Mouse (Mus musculus) urinary bladder, postnatal 10 days (tissue): ENCODE measurements at regions not wholly inside any gene's neighbourhood (a gene's known extent, or its start where the extent isn't known, plus 50 kb on each side); places are given as distances from the start of the nearest gene placed in this dataset.

ENCODE experiments used
- DNase-seq: peaks from one replicate; pipeline ENCODE4 v3.0.0; 2022; ENCODE audit warnings: low spot score

- no peak for DNase-seq
These were observed 57.7 kb downstream of the Rpl14 start for GRCm38 (mm10) chr9:120628794-120629560.

DNA sequence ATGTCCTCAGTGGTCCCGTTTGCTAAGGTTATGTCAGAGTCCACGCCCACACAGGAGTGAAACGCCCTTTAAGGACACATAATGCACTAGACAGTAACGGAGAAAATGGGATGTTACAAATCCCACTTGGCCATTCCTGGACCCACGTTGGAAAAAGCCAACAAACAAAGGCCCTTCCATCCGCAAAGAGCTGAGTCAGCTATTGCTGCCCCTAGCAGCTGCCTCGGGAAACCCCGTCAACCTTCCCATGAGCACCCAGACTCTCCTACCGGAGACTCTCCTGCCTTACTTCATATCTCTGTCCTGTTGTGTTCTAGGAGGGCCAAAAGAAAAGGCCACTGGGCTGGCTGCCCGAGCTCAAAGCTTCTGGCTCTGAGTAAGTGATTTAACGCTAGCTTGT lies 58.4 kb downstream of the Rpl14 start:
- DNase-seq: no peak

DNA sequence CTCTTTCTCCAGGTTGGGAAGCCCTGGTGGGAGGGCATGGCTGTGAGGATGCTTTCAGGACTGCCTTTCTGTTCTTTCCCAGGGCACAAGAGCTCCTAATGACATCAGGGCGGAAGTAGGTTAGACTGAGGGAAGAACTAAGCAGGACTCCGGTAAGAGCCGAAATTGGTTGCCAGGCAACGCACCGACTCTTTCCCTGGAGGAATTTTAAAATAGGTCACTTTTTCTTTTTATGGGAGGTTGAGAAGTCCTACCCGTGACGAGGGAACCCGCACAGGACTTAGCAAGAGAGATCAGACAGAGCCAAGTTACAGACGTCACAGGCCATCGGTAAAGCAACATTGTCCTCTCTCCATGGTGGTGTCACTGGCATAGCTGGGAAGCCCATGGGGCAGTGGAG lies 61.6 kb downstream of the Rpl14 start:
- no peak for DNase-seq

DNA sequence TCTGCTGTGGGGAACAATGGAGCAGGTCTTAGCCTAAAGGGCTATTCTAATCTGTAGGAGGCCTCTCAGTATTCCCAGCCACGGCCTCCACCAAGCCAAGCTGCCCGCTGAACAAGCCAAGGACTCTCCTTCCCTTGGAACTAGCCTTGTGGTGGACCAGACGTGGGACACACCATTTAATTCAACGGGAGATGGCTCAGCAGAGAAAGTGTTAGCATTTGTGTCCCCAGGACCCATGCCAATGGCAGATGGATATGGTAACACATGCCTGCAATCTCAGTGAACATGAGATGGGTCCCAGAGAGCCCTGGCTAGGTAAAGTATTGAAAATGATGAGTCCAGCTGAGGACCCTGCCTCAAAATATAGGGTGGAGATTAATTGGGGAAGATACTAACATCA lies 71.4 kb downstream of the Rpl14 start:
- DNase-seq: no peak

GRCm38 (mm10) chr9:120643371-120643770 lies 72.1 kb downstream of the Rpl14 start:
- DNase-seq: no peak

DNA sequence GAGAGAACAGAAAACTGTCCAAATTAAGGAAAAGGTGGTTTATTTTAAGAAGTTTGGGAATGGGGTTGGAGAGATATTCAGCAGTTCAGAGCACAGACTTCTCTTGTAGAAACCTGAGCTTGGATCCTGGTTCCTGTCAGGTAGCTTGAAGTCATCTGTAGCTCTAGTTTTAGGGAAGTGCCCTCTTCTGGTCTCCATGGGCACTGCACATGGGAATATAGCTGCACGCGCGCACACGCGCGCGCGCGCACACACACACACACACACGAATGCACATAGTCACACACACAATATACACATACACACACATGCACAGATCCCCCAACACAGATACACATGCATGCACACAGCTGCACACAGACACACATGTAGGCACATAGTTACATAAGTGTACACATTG lies 74.5 kb downstream of the Rpl14 start:
- DNase-seq: no peak

GRCm38 (mm10) chr9:120646806-120647667 lies 75.8 kb downstream of the Rpl14 start:
- DNase-seq: no peak

DNA sequence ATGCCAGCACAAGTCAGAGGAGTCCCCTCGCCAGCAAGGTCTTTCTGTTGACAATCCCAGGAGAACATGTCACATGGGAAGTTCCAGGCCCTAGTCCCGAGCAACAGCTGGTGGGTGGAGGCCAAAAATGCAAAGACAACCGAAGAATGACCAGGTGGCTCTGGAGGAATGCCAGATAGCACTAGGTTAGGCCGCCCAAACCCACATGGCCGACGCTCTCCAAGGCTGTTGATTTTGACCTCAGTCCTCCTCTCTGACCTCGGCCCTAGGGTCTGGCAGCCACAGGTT lies 76.4 kb downstream of the Rpl14 start:
- DNase-seq: no peak

DNA sequence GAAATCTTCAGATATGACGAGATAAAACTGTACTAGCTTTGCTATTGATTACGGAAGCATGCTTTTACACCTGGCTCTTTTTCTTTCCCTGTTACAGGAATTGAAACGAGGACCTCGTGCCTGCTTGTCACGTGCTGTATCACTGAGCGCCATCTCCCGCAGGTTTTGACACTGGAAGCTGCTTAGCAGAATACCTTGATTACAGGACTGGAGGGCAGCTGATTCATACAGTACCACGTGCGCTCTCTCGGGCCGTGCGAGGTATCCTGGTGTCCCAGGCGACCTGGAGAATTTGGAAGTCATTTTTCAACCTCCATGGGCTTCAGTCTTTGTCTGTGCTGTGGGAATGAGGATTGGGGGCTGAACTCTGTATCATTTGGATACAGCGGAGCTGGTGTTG lies 81.5 kb downstream of the Rpl14 start:
- no peak for DNase-seq

DNA sequence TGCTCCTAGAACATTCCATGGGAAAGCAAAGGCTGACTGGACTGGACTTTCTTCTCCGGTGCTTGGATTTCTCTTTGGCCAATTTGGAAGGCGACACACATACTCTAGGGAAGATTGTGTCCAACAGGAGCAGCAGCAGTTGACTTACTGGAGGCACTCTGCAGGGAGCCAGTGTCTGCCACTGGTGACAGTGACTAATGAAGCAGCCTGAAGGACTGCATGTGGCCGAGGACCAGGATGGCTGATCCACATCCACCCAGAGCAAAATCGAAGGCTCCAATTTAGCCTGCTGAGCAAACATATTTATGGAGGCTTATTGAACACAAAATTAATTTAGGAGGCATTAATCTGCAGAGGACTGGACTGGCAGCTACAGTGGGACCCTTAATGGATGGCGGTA lies 81.9 kb downstream of the Rpl14 start:
- DNase-seq: no peak

GRCm38 (mm10) chr9:120654736-120655135 lies 83.5 kb downstream of the Rpl14 start:
- DNase-seq: no peak

DNA sequence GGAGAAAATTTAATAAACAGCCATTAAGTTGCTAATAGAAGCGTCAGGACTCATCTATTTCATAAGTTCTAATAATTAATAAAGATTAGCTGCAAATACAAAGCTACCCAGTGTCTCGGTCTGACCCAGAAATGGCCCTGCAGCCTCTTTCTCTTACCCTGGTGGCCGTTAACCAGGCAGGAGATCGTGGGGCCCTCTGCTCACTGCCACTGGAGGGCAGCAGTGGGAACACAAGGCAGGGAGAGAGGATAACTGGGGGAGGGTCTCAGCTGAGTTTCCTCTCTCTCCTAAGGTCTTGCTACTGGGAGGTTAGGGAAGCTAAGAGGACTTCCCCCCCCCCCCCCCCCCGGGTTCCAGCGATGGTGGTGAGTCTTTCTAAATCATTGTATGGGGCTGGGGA lies 85.7 kb downstream of the Rpl14 start:
- no peak for DNase-seq

- DNase-seq: no peak
These were observed 86.5 kb downstream of the Rpl14 start for GRCm38 (mm10) chr9:120657786-120658185.

- DNase-seq: no peak
These were observed 87.3 kb downstream of the Rpl14 start for GRCm38 (mm10) chr9:120658576-120658975.

DNA sequence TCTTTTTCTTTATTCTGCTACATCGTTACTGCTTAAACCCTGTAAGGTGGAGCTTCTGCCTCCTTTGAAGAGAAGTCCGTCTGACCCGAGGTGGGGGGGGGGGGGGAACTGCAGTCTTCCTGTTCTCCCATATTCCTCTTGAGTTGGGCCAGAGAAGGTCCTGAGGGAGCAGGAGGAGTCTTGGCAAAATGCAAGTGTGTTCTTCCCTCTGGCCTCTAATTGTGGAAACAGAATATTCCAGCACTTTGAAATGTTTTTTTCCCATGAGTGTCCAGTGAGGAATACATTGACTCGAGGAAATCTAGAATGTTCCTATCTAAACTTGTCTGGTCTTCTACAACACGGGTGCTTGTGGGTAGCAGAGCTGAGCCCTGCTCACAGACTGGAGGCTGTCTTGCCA lies 90.0 kb downstream of the Rpl14 start:
- no peak for DNase-seq

- DNase-seq: no peak
These were observed 90.5 kb downstream of the Rpl14 start for GRCm38 (mm10) chr9:120661641-120662227.

DNA sequence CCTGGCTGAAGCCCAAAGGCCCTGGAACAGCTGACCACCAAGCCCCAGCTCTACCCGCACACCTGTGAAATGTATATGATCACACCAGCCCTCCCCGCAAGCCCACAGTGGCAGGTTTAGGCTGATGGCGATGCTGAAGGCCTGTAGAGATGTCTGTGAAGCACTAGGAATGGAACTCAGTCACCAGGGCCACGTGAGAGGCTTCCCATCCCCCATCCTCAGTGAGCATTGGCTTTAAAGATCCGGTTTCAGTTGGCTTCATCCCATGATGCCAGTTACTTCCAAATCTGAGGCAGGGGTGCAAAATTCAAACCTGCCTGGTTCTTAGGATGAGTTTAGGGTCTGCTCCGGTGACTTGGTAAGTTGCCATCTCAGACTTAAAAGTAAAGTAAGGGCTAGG lies 91.9 kb downstream of the Rpl14 start:
- DNase-seq: no peak

DNA sequence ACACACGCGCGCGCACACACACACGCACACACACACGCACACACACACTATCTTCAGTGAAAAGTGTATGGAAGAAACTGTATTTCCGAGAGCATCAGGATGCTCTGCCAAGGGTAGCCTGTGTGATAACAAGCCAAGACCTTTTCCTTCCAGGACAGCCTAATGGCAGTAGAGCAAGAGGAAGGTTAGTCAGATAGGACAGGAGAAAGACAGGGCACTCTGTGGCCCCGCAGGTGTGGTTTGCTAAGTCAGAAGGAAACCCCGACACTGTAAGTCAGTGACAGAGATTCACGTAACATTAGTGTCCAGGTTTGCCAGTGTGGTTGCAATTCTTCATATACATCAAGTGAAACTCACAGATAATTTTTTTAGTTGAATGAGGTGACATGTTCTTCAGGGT lies 92.8 kb downstream of the Rpl14 start:
- no peak for DNase-seq

DNA sequence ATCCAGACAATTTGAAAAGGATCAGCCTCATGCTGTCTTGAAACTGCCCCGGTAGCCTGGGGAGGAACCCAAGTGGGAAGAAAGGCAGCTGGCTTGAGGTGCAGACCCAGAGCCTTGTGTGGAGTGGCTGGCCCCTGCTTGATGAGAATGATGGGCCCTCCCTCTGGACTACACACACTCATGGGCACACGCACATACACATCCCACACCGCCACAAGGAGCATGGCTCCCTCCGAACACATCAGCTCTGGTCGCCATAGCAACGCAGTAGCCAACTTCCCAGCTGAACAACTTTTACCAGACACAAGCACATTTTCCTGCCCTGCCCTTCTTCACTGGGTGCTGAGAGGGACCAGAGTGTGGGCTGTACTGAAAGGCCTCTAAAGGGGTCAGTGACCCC lies 101.2 kb downstream of the Rpl14 start:
- no peak for DNase-seq

DNA sequence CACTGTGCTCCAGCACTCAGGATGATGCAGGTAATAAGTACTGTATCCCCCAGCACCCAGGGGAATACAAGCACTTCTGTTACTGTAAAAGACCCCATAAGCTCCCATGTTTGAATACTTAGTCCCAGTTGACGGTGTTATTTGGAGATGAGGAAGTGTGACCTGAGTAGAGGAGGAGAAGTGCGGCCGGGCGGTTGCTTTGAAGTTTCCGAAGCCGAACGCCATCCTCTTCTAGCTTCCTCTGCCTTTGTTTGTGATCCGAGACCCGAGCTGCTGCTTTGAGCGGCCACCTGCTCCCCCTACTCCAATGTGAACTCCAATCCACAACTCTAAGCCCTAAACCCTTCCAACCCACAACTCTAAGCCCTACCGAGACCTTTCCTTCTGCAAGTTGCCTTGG lies 103.6 kb downstream of the Rpl14 start:
- no peak for DNase-seq

DNA sequence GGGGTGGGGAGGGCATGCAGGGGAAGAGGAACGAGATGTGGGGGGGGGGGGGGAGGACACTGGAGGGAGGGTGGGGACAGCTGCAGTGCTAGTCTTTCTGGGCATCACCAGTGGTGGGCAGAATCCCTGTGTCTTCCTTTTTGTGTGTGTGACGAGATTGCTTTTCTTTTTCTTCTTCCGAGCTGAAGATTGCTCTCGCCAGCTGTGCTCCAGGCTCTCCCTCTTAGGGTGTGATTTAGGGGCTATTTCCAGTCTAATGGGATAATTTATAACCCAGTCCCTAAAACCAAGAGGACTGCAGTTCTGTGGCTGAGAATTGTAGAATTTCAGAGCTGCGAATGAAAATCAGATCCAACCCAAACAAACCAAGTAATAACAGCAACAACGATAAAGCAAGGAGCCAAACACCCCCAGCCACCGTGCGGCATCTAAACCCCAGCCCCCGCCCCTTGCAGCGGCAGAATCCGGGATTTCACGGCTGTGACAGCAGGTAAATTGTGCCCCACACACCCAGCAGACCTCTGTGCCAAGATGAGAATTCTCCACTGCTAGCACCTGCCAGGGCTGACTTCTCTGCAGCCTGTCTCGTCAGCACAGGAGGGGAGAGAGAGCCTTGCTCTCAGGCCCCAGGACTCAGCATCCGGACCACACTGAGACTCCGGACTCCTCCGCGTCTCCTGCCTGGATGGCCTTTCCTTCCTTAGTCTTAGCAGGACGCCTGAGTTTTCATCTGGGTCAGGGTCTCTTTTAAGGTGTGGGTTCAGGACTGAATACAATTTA lies 104.3 kb downstream of the Rpl14 start:
- DNase-seq: no peak

DNA sequence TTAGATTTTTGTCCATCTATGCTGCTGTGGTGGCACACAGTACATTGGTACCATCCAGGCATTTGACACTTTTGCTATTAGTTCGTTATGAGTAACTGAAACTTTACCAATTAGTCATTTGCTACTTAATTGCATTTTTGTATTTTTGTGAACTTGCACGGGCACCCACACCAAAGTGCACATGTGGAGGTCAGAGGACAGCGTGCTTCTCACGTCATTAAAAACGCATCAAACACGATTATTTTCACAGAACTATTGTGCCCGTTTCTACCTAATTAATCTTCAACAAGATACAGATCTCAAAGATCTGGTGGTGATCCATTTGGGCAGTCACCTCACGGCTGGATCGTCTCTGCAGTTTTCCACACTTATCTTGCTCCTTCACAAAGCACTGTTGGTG lies 105.1 kb downstream of the Rpl14 start:
- no peak for DNase-seq

- DNase-seq: no peak
These were observed 105.5 kb downstream of the Rpl14 start for GRCm38 (mm10) chr9:120676771-120677170.
